8 mouse cellular contexts compared by ENCODE assay signal in genomic region chr17:68166397-68166796, GRCm38 (mm10).
DNase-seq lines count a peak whose midpoint lies in the region; ATAC-seq and TF ChIP-seq lines count a peak whose summit lies in the region.

No protein-coding gene starts in this region.

- H3K9ac ChIP-seq in embryonic facial prominence, embryonic 12.5 days: no peak overlapping the region
- no peak overlapping the region for H3K9ac ChIP-seq in lung, postnatal 0 days (replicated peaks; ENCODE audit: low read depth)

- ATAC-seq in embryonic facial prominence, embryonic 12.5 days (ENCODE audit: insufficient number of reproducible peaks, insufficient read depth, low FRiP score, low TSS enrichment): no peak
- ATAC-seq in lung, postnatal 0 days: no peak

- H3K36me3 ChIP-seq in embryonic facial prominence, embryonic 12.5 days: no peaks in the 10 kb centered on the region
- no peaks in the 10 kb centered on the region for H3K36me3 ChIP-seq in lung, postnatal 0 days (ENCODE audit: insufficient read depth, low read length)

- H3K9me3 ChIP-seq in embryonic facial prominence, embryonic 12.5 days: no peaks in the 10 kb centered on the region
- no peaks in the 10 kb centered on the region for H3K9me3 ChIP-seq in lung, postnatal 0 days (ENCODE audit: low read length)

- H3K4me3 ChIP-seq in embryonic facial prominence, embryonic 12.5 days: no peak overlapping the region
- H3K4me3 ChIP-seq in lung, postnatal 0 days (ENCODE audit: low read depth, low read length): no peak overlapping the region

- 75% methylated on average over 4 of the region's 4 CpGs for WGBS in embryonic facial prominence, embryonic 12.5 days
- 40% methylated on average over 4 of the region's 4 CpGs for WGBS in lung, postnatal 0 days

- TF ChIP-seq EP300 in lung, postnatal 0 days (IDR thresholded peaks at IDR 0.05): no peak

- H3K27ac ChIP-seq in embryonic facial prominence, embryonic 12.5 days: peak overlapping the region; percentile 46; the same call in 1 of the 2 replicates
- H3K27ac ChIP-seq in lung, postnatal 0 days (ENCODE audit: low read length): no peak overlapping the region

- H3K4me2 ChIP-seq in embryonic facial prominence, embryonic 12.5 days (replicated peaks): no peak overlapping the region
- H3K4me2 ChIP-seq in lung, postnatal 0 days (replicated peaks; ENCODE audit: low read depth, low read length): no peak overlapping the region

- DNase-seq in adrenal gland, adult 2 months: peak; percentile 28
- no peak for DNase-seq in adrenal gland, adult 18-20 months (ENCODE audit: low spot score in 2 of 2)
- peak; percentile 4 for DNase-seq in layer of hippocampus, adult 11-12 months (ENCODE audit: low spot score)
- no peak for DNase-seq in layer of hippocampus, adult 8-10 months (ENCODE audit: low spot score in 2 of 2)
- DNase-seq in lung, postnatal 0 days (ENCODE audit: low spot score): peak; percentile 77
- DNase-seq in thymus, postnatal 0 days (ENCODE audit: low spot score): no peak
- no peak for DNase-seq in natural killer cell, adult 2 months (ENCODE audit: low spot score in 2 of 2)

- peak; percentile 85 for TF ChIP-seq CTCF in lung, postnatal 0 days (IDR thresholded peaks at IDR 0.05)

- no peaks in the 10 kb centered on the region for H3K27me3 ChIP-seq in embryonic facial prominence, embryonic 12.5 days
- no peaks in the 10 kb centered on the region for H3K27me3 ChIP-seq in lung, postnatal 0 days (replicated peaks; ENCODE audit: insufficient read depth, low read length)

- peaks cover 28% of the 10 kb centered on the region for H3K4me1 ChIP-seq in embryonic facial prominence, embryonic 12.5 days
- H3K4me1 ChIP-seq in lung, postnatal 0 days (ENCODE audit: insufficient read depth, low read depth, low read length): peaks cover 11% of the 10 kb centered on the region; the same call in 1 of the 2 replicates

Comparison
In these comparisons a context has a peak if more than half of its experiments do, and no peak if none do; other contexts are left out.
1. DNase-seq: peak in adrenal gland, adult 2 months (single experiment), layer of hippocampus, adult 11-12 months (single experiment) and lung, postnatal 0 days (single experiment); none in adrenal gland, adult 18-20 months (0 of 2), layer of hippocampus, adult 8-10 months (0 of 2), thymus, postnatal 0 days (single experiment) and natural killer cell, adult 2 months (0 of 2).